Mouse (Mus musculus) Patski (cell line): ENCODE measurements around the gene Dennd4b. TPM values are rescaled to one million over a fixed set of nuclear protein-coding genes. Genes with fewer than 3 reads are reported as not detected.
"Not testable (repeated sequence)": the region's sequence is repeated elsewhere in the genome, so short reads cannot be mapped to it uniquely, and the experiment has no call there.

Source experiments
- ATAC-seq: fragments of 100-300 bp; one replicate; pipeline ENCODE4 v1.8.0; 2021
- CTCF ChIA-PET: fragments of 350-600 bp; sonication (Branson Sonifier 250); formaldehyde crosslinking; loops from one replicate; lab custom pipeline; 2022; ENCODE audit warnings: inconsistent platforms; lab: Charles Lee
- POLR2A ChIA-PET: fragments of 350-600 bp; sonication (Branson Sonifier 250); formaldehyde crosslinking; loops from one replicate; lab custom pipeline; 2022; ENCODE audit warnings: antibody characterized with exemption, inconsistent platforms; lab: Charles Lee
- DNase-seq: peaks from one replicate; pipeline ENCODE4 v3.0.0-alpha.2; 2011; ENCODE audit warnings: low read depth, low spot score
- H3K27me3 ChIP-seq: fragments of 371-371 bp; one replicate; pipeline ENCODE4 v1.5.1; 2021
- CTCF ChIP-seq: fragments of 100-300 bp; IDR thresholded peaks from one replicate; pipeline ENCODE4 v1.5.1; 2021
- in situ Hi-C: fragments of 300-500 bp; cut with MboI; formaldehyde crosslinking; loops from 3 replicates; pipeline ENCODE4 v1.11.1; 2018; ENCODE audit warnings: low pct_unique_long_range_greater_than_20kb, mixed read lengths
- polyA plus RNA-seq: library from polyadenylated mRNA; unstranded; gene quantifications from one replicate; pipeline ENCODE4 v1.2.3, GENCODE M21; 2021

The Dennd4b gene
- polyA plus RNA-seq, 1 experiment from 2014 or later = 14.1 TPM

GRCm38 (mm10) chr3:90273855-90274254 is 8.9 kb downstream of the Dennd4b start:
- no peaks in the 10 kb centered on the region for H3K27me3 ChIP-seq
- ATAC-seq (no peak), DNase-seq (no peak)
- TF ChIP-seq CTCF = no peak
- CTCF ChIA-PET = interaction anchor here (1.5 kb wide), 1 partner anchor 8 kb away, joined by 7 read pairs; no protein-coding TSS in a partner anchor
- in situ Hi-C loops = no loop called here
- POLR2A ChIA-PET = interaction anchor here (0.6 kb wide), 1 partner anchor 194 kb away, joined by 3 read pairs; no protein-coding TSS in a partner anchor

- CTCF ChIA-PET = interaction anchor here (1.5 kb wide), 1 partner anchor 9 kb away, joined by 7 read pairs; no protein-coding TSS in a partner anchor
- POLR2A ChIA-PET = interaction anchor here (0.8 kb wide), 1 partner anchor 18 kb away, joined by 3 read pairs; the partner anchor contains the start of gene Gatad2b
- no peak for DNase-seq
- in situ Hi-C loops = no loop called here
- TF ChIP-seq CTCF = no peak
- H3K27me3 ChIP-seq = no peaks in the 10 kb centered on the region
- no peak for ATAC-seq
Observed at GRCm38 (mm10) chr3:90275286-90275685, 10.3 kb downstream of the Dennd4b start.

- no peaks in the 10 kb centered on the region for H3K27me3 ChIP-seq
- CTCF ChIA-PET = interaction anchor here (1.1 kb wide), 1 partner anchor 97 kb away, joined by 3 read pairs; no protein-coding TSS in a partner anchor
- in situ Hi-C loops = no loop called here
- ATAC-seq = no peak
- DNase-seq = no peak
- POLR2A ChIA-PET = no interaction called here
- TF ChIP-seq CTCF = no peak
Observed at GRCm38 (mm10) chr3:90276858-90277257, 11.9 kb downstream of the Dennd4b start.

GRCm38 (mm10) chr3:90277793-90278192 is 12.8 kb downstream of the Dennd4b start:
- no peak for DNase-seq
- in situ Hi-C loops = no loop called here
- no peak for ATAC-seq
- H3K27me3 ChIP-seq = no peaks in the 10 kb centered on the region
- POLR2A ChIA-PET = no interaction called here
- no peak for TF ChIP-seq CTCF
- CTCF ChIA-PET = no interaction called here

GRCm38 (mm10) chr3:90278211-90278610 is 13.2 kb downstream of the Dennd4b start:
- POLR2A ChIA-PET = no interaction called here
- TF ChIP-seq CTCF = no peak
- H3K27me3 ChIP-seq = no peaks in the 10 kb centered on the region
- CTCF ChIA-PET = no interaction called here
- DNase-seq (no peak), ATAC-seq (no peak)
- in situ Hi-C loops = no loop called here

DNA sequence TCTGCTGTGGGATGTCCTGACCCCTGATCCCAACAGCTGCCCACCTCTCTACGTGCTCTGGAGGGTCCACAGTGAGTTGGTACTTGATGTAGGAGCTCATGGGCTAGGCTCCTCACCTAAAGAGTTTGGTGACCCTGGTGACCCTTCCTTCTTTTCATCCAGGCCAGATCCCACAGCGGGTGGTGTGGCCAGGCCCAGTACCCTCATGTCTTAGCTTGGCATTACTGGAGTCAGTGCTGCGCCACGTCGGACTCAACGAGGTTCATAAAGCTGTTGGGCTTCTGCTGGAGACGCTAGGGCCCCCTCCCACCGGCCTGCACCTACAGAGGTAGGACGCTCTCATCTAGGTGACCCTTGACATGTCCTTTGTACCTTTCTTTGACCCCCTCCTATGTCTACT is 14.2 kb downstream of the Dennd4b start:
- ChIA-PET POLR2A (no interaction called here), CTCF (interaction anchor here (1.3 kb wide), 1 partner anchor 36 kb away, joined by 3 read pairs; the partner anchor contains the start of gene Creb3l4)

DNA sequence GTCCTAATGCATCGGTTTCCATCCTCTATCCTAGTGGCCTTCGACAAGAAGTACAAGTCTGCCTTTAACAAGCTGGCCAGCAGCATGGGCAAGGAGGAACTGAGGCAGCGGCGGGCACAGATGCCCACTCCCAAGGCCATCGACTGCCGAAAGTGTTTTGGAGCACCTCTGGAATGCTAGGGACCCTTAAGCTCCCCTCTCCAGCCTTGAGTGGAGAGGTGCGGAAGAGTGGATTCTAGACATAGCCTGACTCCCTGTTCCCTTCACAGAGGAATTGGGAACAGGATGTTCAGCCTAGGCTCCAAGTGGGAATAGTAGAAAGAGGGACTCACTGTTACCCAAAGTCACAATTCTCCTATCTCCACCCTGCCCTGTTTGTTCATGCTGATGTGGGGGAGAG is 14.8 kb downstream of the Dennd4b start:
- POLR2A ChIA-PET = no interaction called here
- no peak for TF ChIP-seq CTCF
- in situ Hi-C loops = loop anchor here (5.0 kb wide), 1 partner anchor 73 kb away; no protein-coding TSS in a partner anchor
- CTCF ChIA-PET = interaction anchor here (0.7 to 2.2 kb wide), 4 partner anchors 13 to 86 kb away, joined by 3 to 9 read pairs (median 3); partner anchors contain the start of gene Creb3l4
- ATAC-seq = no peak
- DNase-seq = no peak
- no peaks in the 10 kb centered on the region for H3K27me3 ChIP-seq

More for the DNA sequence above, 14.2 kb downstream of the Dennd4b start:
- no peaks in the 10 kb centered on the region for H3K27me3 ChIP-seq
- ATAC-seq (no peak), DNase-seq (no peak)
- no peak for TF ChIP-seq CTCF
- in situ Hi-C loops = no loop called here

GRCm38 (mm10) chr3:90280708-90281107 is 15.7 kb downstream of the Dennd4b start:
- ATAC-seq (no peak), DNase-seq (no peak)
- in situ Hi-C loops = loop anchor here (5.0 kb wide), 1 partner anchor 72 kb away; no protein-coding TSS in a partner anchor
- POLR2A ChIA-PET = no interaction called here
- no peaks in the 10 kb centered on the region for H3K27me3 ChIP-seq
- TF ChIP-seq CTCF = no peak
- CTCF ChIA-PET = interaction anchor here (2.2 kb wide), 1 partner anchor 14 kb away, joined by 9 read pairs; no protein-coding TSS in a partner anchor

DNA sequence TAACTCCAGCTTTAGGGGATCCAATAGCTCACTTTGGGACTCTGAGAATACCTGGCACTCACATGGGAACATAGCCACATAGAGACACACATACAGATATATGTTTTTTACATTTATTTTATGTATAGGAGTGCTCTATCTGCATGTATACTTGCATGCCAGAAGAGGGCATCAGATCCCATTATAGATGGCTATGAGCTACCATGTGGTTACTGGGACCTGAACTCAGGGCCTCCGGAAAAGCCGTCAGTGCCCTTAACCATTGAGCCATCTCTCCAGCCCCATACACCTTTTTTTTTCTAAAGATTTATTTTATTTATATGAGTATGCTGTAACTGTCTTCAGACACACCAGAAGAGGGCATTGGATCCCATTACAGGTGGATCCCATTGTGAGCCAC is 19.2 kb downstream of the Dennd4b start:
- ATAC-seq = no peak
- CTCF ChIA-PET = interaction anchor here (0.7 to 2.2 kb wide), 6 partner anchors 9 to 180 kb away, joined by 3 to 10 read pairs (median 4); partner anchors contain the start of gene Gatad2b
- H3K27me3 ChIP-seq = no peaks in the 10 kb centered on the region
- no peak for DNase-seq
- POLR2A ChIA-PET = interaction anchor here (0.5 to 1.3 kb wide), 4 partner anchors 8 to 89 kb away, joined by 3 to 4 read pairs (median 3); partner anchors contain the start of genes Gatad2b, Rab13 and Rps27
- no peak for TF ChIP-seq CTCF
- in situ Hi-C loops = loop anchor here (5.0 kb wide), 1 partner anchor 68 kb away; no protein-coding TSS in a partner anchor

DNA sequence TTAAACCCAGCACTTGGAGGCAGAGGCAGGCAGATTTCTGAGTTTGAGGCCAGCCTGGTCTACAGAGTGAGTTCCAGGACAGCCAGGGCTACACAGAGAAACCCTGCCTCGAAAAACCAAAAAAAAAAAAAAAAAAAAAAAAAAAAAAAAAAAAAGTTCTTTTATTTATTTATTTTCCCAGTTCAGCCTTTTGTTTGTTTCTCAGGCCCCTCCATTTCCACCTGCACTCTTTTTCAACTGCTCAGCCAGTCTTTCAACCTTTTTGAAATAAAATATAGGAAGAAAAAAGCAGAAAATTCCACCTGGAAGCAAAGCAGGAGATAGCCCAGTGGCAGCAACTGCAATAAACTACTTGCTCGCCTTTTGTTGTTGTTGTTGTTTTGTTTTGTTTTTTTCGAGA is 24.4 kb downstream of the Dennd4b start:
- POLR2A ChIA-PET, DNase-seq, in situ Hi-C loops, ATAC-seq, H3K27me3 ChIP-seq: not testable (repeated sequence)
- CTCF ChIA-PET = interaction anchor here (1.6 kb wide), 1 partner anchor 19 kb away, joined by 3 read pairs; no protein-coding TSS in a partner anchor

GRCm38 (mm10) chr3:90290602-90291001 is 25.6 kb downstream of the Dennd4b start:
- CTCF ChIA-PET = interaction anchor here (0.8 to 1.0 kb wide), 3 partner anchors 9 to 83 kb away, joined by 3 read pairs; no protein-coding TSS in a partner anchor
- in situ Hi-C loops = no loop called here
- TF ChIP-seq CTCF = peak; percentile 49
- DNase-seq (no peak), ATAC-seq (no peak)
- POLR2A ChIA-PET = interaction anchor here (0.5 kb wide), 1 partner anchor 71 kb away, joined by 7 read pairs; no protein-coding TSS in a partner anchor
- no peaks in the 10 kb centered on the region for H3K27me3 ChIP-seq
